Mouse (Mus musculus) spleen, adult 2 months (tissue): ENCODE results near the gene Trim71. TPM values are rescaled to one million over a fixed set of nuclear protein-coding genes. Genes with fewer than 3 reads are reported as not detected.

Experiments used
- DNase-seq, 2 experiments: peaks; one replicate each; pipeline versions ENCODE4 v3.0.0 to v3.0.0-alpha.2; 2012 to 2021; ENCODE audit warnings: low spot score in 2 of 2, low read depth in 1 of 2
- H3K27ac ChIP-seq: fragments of 200-500 bp; 2 replicates; pipeline ENCODE4 v1.5.1; 2012; ENCODE audit warnings: low read length, inconsistent platforms; ENCODE audit not compliant: insufficient read depth
- H3K27me3 ChIP-seq: fragments of 200-500 bp; 2 replicates; pipeline ENCODE4 v1.6.1; 2012; ENCODE audit warnings: mild to moderate bottlenecking, moderate library complexity, low read length, inconsistent platforms; ENCODE audit not compliant: control insufficient read depth, insufficient read depth
- H3K36me3 ChIP-seq: fragments of 200-500 bp; 2 replicates; pipeline ENCODE4 v1.6.1; 2012; ENCODE audit warnings: mild to moderate bottlenecking, low read length, inconsistent platforms; ENCODE audit not compliant: control insufficient read depth, insufficient read depth
- H3K4me1 ChIP-seq: fragments of 200-500 bp; 2 replicates; pipeline ENCODE4 v1.6.1; 2011; ENCODE audit warnings: inconsistent platforms; ENCODE audit not compliant: control insufficient read depth, insufficient read depth, insufficient read length
- H3K4me3 ChIP-seq: fragments of 200-500 bp; 2 replicates; pipeline ENCODE4 v1.5.1; 2011; ENCODE audit warnings: mild to moderate bottlenecking, inconsistent platforms; ENCODE audit not compliant: insufficient read depth, insufficient read length; ENCODE audit errors: extremely low read depth
- CTCF ChIP-seq: fragments of 200-500 bp; IDR thresholded peaks from 2 replicates; pipeline ENCODE4 v1.5.1; 2011; ENCODE audit warnings: mild to moderate bottlenecking, inconsistent platforms; ENCODE audit not compliant: insufficient read depth, insufficient read length, insufficient replicate concordance; ENCODE audit errors: extremely low read depth
- POLR2A ChIP-seq: fragments of 200-500 bp; IDR thresholded peaks from 2 replicates; pipeline ENCODE4 v1.6.1; 2011; ENCODE audit warnings: low read depth, low read length, inconsistent platforms
- WGBS: fragments of 180-500 bp; shearing (Covaris S2); methylation state at CpG from one replicate; pipeline ENCODE4 v1.1.7; 2018; 5-methylcytosine and 5-hydroxymethylcytosine counted together
- polyA plus RNA-seq: library from polyadenylated mRNA; depleted of rRNA; stranded (reverse); fragments of >200 nt; gene quantifications from 2 replicates; pipeline ENCODE4 v1.2.3, GENCODE M21; 2012; rRNA removed

Trim71 gene
- polyA plus RNA-seq: 0.05 and 0.06 TPM in 2 replicates

- Histone ChIP-seq H3K36me3 (no peaks in the 10 kb centered on the region), H3K4me3 (peak within 1 kb of the TSS; percentile 17; the same call in 1 of the 2 replicates), H3K27me3 (peaks cover 26% of the 10 kb centered on the region), H3K27ac (no peak within 1 kb of the TSS), H3K4me1 (peaks cover 5% of the 10 kb centered on the region; the same call in 1 of the 2 replicates)
- WGBS: 2% methylated on average over 91 of the region's 91 CpGs
- no peak for DNase-seq
- no peak for TF ChIP-seq CTCF
Observed at GRCm38 (mm10) chr9:114563761-114564606, at the start of gene Trim71. Trim71 (minus strand) TSS chr9:114564369.

- TF ChIP-seq POLR2A: no peak
- TF ChIP-seq CTCF: no peak
- H3K4me1 ChIP-seq: no peaks in the 10 kb centered on the region
- no peaks in the 10 kb centered on the region for H3K27me3 ChIP-seq
- H3K36me3 ChIP-seq: peaks cover 33% of the 10 kb centered on the region
- no peak overlapping the region for H3K4me3 ChIP-seq
- no peak overlapping the region for H3K27ac ChIP-seq
- DNase-seq: peak in 1 of 2 experiments; percentile 6
- WGBS: 70% methylated on average over 4 of the region's 4 CpGs
Observed at GRCm38 (mm10) chr9:114613026-114613425, 48.9 kb upstream of the Trim71 start.

DNA sequence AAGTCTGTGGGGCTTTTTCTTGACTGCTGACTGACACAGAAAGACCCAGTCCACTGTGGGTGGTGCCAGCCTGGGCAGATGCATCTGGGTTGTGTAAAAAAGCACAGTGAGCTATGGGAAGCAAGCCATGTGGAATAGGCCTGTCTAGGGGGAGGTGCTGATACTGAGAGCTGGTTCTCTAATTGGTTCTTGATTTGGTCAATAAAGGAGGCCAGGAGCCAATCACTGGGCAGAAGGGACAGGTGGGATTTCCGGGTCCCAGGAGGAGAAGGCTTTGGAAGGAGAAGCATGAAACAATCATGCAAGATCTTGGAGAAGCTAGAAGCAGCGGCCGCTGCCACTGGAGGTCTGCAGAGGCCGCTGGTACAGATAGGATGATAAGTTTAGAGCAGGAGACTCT lies 48.4 kb upstream of the Trim71 start:
- WGBS: 88% methylated on average over 4 of the region's 4 CpGs
- no peak overlapping the region for H3K4me3 ChIP-seq
- no peak overlapping the region for H3K27ac ChIP-seq
- peaks cover 30% of the 10 kb centered on the region for H3K36me3 ChIP-seq
- no peaks in the 10 kb centered on the region for H3K4me1 ChIP-seq
- no peak for DNase-seq
- TF ChIP-seq POLR2A: no peak
- no peak for TF ChIP-seq CTCF
- no peaks in the 10 kb centered on the region for H3K27me3 ChIP-seq

GRCm38 (mm10) chr9:114610266-114610665 lies 46.1 kb upstream of the Trim71 start:
- peaks cover 23% of the 10 kb centered on the region for H3K36me3 ChIP-seq
- no peaks in the 10 kb centered on the region for H3K27me3 ChIP-seq
- H3K27ac ChIP-seq: no peak overlapping the region
- H3K4me1 ChIP-seq: no peaks in the 10 kb centered on the region
- H3K4me3 ChIP-seq: no peak overlapping the region
- DNase-seq: no peak
- WGBS: 92% methylated on average over 3 of the region's 3 CpGs
- no peak for TF ChIP-seq CTCF

- 78% methylated on average over 12 of the region's 12 CpGs for WGBS
- H3K27ac ChIP-seq: no peak overlapping the region
- no peaks in the 10 kb centered on the region for H3K27me3 ChIP-seq
- H3K36me3 ChIP-seq: peaks cover 7% of the 10 kb centered on the region
- H3K4me3 ChIP-seq: no peak overlapping the region
- TF ChIP-seq POLR2A (no peak), CTCF (no peak)
- no peaks in the 10 kb centered on the region for H3K4me1 ChIP-seq
- DNase-seq: no peak
Observed at GRCm38 (mm10) chr9:114603876-114604540, 39.8 kb upstream of the Trim71 start.

GRCm38 (mm10) chr9:114601096-114601495 lies 36.9 kb upstream of the Trim71 start:
- Histone ChIP-seq H3K27ac (no peak overlapping the region), H3K36me3 (peaks cover 20% of the 10 kb centered on the region)

DNA sequence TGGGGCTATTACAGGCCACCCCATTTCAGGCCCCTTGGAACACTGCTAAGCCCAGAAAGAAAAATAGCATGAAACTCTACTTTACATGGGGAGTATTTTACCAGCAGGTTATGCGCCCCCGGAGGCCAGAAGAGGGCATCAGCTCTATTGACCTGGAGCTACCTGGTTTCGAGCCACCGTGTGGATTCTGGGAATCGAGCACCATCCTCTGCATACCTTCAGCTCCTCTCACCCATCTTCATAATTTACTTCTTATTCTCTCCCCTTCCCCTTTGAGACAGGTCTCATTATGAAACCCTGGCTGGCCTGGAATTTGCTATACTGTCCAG lies 20.8 kb upstream of the Trim71 start:
- H3K27me3 ChIP-seq: no peaks in the 10 kb centered on the region
- 0 out of 2 replicates have a peak, but pooled peaks have one; percentile 1 for TF ChIP-seq CTCF
- no peak for TF ChIP-seq POLR2A
- no peaks in the 10 kb centered on the region for H3K4me1 ChIP-seq
- no peak for DNase-seq
- no peak overlapping the region for H3K27ac ChIP-seq
- 78% methylated on average over 5 of the region's 5 CpGs for WGBS
- no peak overlapping the region for H3K4me3 ChIP-seq
- H3K36me3 ChIP-seq: peaks cover 4% of the 10 kb centered on the region; the same call in 1 of the 2 replicates

More at GRCm38 (mm10) chr9:114601096-114601495, 36.9 kb upstream of the Trim71 start:
- Histone ChIP-seq H3K4me1 (no peaks in the 10 kb centered on the region), H3K27me3 (no peaks in the 10 kb centered on the region), H3K4me3 (no peak overlapping the region)
- 82% methylated on average over 1 of the region's 1 CpGs for WGBS
- DNase-seq: no peak
- no peak for TF ChIP-seq CTCF
- no peak for TF ChIP-seq POLR2A
